Mouse (Mus musculus) layer of hippocampus, adult 6 months (tissue): ENCODE measurements around the gene Scpep1. TPM values are rescaled to one million over a fixed set of nuclear protein-coding genes. Genes with fewer than 3 reads are reported as not detected.

ENCODE experiments used
- long read RNA-seq, 2 experiments: library from polyadenylated mRNA; unstranded; transcript quantifications; one replicate each; pipeline ENCODE4 v2.0.0; 2019 to 2020
- polyA plus RNA-seq: library from polyadenylated mRNA; unstranded; fragments of <200 nt; fragmentation: Nextera tagmentation; gene quantifications from 2 replicates; pipeline ENCODE4 v1.2.3, GENCODE M21; 2021

The Scpep1 gene
- 27.9 and 30.7 TPM in 2 replicates for polyA plus RNA-seq
- long read RNA-seq, experiment 1, transcript Scpep1-201 (13 exons, 2,097 nt), result major isoform, 63 of 68 reads
- long read RNA-seq, experiment 1, partial matches to known transcripts, result 3 of 68 reads
- long read RNA-seq, experiment 1, other reads (novel, unspliced or antisense), result 2 of 68 reads
- long read RNA-seq, experiment 2, transcript Scpep1-201 (13 exons, 2,097 nt), result major isoform, 229 of 236 reads
- long read RNA-seq, experiment 2, partial matches to known transcripts, result 3 of 236 reads
- long read RNA-seq, experiment 2, other reads (novel, unspliced or antisense), result 4 of 236 reads

GRCm38 (mm10) chr11:88955217-88955969 lies at the start of gene Scpep1:
Gene Scpep1, minus strand, starts transcription at chr11:88955465.

GRCm38 (mm10) chr11:88998974-88999722 lies 43.9 kb upstream of the Scpep1 start, which contains the start of gene Trim25:
Gene Trim25, plus strand, starts transcription at chr11:88999376.

GRCm38 (mm10) chr11:88970202-88970732 lies 15.0 kb upstream of the Scpep1 start, which contains the start of gene Coil:
Gene Coil, plus strand, starts transcription at chr11:88970252.

GRCm38 (mm10) chr11:88966881-88967361 lies 11.7 kb upstream of the Scpep1 start, which contains the start of gene Elobl:
Gene Elobl, minus strand, starts transcription at chr11:88966931.

Other genes with a start within 250 kb of the Scpep1 start
- 4.5 and 6.7 TPM in 2 replicates for gene Msi2, start 237.0 kb downstream of the Scpep1 start, polyA plus RNA-seq
- gene Akap1, start 90.9 kb downstream of the Scpep1 start, polyA plus RNA-seq, result 5.2 and 5.5 TPM in 2 replicates
- not detected in 2 replicates for gene Elobl, start 11.5 kb upstream of the Scpep1 start, polyA plus RNA-seq
- 12.8 and 15.2 TPM in 2 replicates for gene Coil, start 14.8 kb upstream of the Scpep1 start, polyA plus RNA-seq
- 0.79 and 1.2 TPM in 2 replicates for gene Trim25, start 43.9 kb upstream of the Scpep1 start, polyA plus RNA-seq
- gene Dgke, start 111.4 kb upstream of the Scpep1 start, polyA plus RNA-seq, result 7.5 and 7.9 TPM in 2 replicates
- gene Gm525, start 118.4 kb upstream of the Scpep1 start, polyA plus RNA-seq, result not detected in 2 replicates